Mouse (Mus musculus): ENCODE data around the gene Eif5a.

Eif5a gene

DNA sequence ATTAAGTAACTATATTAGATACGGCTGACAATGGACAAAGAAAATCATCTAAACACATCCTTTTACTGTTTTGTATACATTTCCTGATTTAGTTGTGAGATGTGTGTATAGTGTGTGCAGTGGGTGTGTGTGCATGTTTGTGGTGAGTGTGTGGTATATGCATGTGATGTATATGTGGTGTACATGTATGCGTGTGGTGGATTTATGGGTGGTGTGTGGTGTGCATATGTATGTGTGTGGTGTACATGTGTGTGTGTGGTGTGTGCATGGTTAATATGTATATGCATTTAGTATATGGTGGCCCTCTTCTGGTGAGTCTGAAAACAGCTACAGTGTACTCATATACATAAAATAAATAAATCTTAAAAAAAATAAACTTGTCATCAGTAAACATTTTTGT lies 5.7 kb upstream of the Eif5a start:
- DNase-seq (ENCODE audit: inconsistent age in 2 of 2, low spot score in 1 of 2), result no peak

DNA sequence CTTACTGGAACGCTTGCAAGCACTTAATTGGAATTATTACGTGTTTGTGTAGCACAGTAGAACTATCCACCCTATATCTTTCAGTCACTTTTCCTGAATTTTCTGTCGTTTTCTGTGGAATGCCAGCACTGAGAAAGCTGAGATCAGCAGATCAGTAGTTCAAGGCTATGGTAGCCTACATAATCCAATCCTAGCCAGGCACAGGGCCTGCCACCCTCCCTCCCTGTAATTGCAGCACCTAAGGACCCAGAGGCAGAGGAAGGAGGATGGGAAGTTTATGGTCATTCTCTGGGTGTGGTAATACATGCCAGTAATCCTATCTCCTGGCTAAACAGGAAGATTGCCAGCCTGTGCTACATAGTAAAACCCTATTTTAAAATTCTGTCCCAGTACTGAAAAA lies 1.0 kb upstream of the Eif5a start:
- DNase-seq (ENCODE audit: inconsistent age in 2 of 2, low spot score in 1 of 2), result peak in 1 of 2 experiments; percentile 70

DNA sequence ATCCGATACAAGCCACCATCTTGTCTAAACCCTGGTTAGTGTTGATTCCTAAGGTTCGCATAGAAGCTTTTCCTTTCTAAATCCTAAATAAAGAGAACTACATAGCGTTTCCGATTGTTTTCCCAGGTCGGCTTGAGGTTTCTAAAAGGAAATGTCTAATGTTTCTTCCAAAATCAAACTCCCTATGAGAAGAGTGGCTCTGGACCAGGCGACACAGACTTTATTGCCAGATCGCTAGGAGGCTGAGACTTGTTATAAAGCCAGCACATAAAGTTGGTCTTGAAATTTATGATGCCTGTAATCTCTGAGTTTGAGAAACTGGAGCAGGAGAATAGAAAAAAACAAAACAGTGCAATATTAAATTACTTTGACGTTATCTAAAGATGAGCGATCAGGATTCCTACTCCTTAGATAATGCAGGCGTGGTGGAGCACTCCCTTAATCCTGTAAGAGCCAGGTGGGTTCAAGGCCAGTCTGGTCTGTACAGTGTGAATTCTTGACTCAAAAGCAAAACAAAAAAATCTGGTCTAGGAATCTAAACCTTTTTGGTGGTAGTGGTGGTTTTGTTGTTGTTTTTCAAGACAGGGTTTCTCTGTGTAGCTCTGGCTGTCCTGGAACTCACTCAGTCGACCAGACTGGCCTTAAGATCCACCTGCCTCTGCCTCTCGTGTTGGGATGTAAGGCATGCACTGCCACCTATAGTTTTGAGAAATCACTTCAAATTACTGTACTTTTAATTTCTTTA lies 426 bp upstream of the Eif5a start:
- peak in 1 of 2 experiments; percentile 81 for DNase-seq (ENCODE audit: inconsistent age in 2 of 2, low spot score in 1 of 2)

DNA sequence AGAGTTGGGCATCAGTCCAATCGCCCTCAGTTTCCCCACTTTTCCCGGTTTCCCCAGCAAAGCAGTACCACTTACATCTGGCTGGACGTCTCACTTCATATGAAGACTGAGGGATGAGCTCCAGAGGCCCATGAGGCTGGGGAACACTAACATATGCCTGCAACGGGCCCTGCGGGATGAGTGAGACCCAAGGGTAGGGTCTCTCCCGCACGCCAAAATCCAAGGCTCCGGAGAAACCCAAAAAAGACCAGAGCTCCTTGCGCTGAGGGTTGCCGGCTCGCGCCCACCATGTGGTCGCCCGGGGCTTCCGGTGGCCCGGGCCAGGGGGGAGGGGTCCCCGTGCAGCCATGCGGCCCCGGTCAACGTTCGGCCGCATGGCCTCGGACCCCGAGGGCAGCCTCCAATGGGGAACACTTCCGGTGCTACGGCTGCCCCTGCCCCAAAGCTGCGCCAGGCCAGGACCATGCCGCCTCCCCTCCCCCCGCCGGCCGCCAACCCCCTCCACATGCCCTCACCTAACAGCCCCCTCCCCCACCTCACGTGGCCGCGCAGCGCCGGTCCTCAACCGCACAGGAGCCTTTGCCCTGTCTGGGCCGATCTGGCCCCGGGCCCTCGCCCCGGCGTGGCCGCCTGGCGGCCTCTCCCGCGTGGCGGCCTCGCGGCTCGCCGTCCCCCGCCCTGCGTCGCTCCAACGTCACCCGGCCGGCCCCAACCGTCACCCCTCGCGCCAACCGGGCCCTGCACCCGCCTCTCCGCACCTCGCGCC lies 1.3 kb downstream of the Eif5a start:
- DNase-seq (ENCODE audit: inconsistent age in 2 of 2, low spot score in 1 of 2), result peak in 1 of 2 experiments; percentile 66

DNA sequence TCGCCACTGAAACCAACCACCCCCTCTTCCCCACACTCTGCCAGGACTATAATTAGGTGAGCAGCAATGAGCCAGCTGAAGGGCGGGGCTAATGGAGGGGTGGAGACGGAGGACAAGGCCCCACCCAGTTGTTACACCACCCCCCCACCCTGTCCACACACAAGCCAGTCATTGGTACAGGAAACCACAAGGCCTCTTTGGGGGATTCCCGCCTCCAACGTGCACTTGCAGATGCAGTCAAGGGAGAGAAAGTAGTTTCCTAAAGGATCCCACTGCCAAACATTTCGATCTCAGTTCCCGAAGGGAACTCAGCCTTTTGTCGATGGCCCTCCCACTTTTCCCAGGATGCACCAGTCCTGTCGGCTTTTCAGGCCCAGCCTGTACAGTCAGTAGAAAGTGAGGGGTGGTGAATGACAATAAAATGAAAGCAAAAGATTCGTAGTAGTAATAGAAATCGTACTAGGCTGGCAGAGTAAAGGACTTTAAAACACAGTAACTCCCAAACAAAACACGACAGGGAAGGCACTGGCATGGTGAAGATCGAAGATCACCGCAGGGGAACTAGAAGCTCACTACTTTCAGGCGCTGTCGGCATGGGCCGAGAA lies 2.0 kb downstream of the Eif5a start:
- DNase-seq (ENCODE audit: inconsistent age in 2 of 2, low spot score in 1 of 2), result peak; percentile 86 to 94

DNA sequence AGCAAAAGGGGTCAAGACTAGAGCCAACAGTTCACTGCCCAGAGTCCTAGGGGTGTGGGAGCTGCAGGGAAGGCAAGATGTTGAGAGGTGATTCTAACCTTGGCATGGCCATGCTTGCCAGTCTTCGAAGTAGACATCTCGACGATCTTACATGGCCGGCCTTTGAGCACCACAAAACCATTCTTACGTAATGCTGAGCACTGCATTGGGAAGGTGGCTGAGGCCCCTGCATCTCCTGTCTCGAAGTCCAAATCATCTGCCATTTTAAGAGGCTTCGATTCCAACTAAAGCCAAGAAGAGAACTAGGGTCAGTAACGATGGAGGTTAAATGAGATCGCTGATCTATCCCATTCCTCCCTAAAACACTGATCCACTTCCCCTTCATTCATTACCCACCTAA lies 2.7 kb downstream of the Eif5a start:
- peak in 1 of 2 experiments; percentile 61 for DNase-seq (ENCODE audit: inconsistent age in 2 of 2, low spot score in 1 of 2)

DNA sequence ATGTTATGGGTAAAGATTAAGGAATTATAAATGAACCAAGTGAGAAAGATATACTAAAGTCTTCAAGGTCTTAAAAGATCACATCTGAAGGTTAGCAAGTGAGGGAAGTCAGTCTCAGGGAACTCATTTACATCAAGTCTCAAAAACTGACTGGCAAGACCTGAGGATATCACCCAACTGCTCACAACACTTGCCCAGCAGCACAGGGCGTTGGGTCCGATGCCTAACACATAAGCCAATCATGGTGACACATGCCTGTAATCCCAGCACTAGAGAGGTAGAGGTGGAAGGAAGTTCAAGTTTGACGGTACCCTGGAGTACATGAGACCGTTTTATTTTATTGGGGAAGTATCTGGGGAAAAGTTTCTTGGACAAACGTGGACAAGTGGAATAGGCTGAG lies 3.6 kb downstream of the Eif5a start:
- peak in 1 of 2 experiments; percentile 36 for DNase-seq (ENCODE audit: inconsistent age in 2 of 2, low spot score in 1 of 2)

DNA sequence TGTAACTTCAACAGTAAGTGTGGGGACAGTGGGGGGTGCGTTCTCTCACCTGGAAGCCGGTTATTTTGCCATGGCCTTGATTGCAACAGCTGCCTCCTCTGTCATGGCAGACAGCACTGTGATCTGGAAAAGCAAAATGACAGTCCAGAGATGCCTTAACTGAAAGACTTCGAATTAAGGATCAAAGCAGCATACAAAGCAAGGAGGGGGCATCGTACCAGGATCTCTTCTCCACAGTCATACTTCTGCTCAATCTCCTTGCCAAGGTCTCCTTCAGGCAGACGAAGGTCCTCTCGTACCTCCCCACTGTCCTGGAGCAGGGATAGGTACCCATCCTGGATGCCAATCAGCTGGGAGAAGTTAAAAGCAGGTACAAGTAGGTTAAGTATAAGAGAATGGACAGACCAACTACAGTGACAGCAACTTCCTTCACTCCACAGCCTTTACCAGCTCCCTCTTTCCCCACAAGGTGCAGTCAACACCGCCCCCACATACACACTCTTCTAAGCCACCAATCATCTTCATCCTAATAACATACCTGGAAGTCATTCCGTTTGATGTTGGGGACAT lies 4.3 kb downstream of the Eif5a start:
- DNase-seq (ENCODE audit: inconsistent age in 2 of 2, low spot score in 1 of 2), result peak in 1 of 2 experiments; percentile 32

DNA sequence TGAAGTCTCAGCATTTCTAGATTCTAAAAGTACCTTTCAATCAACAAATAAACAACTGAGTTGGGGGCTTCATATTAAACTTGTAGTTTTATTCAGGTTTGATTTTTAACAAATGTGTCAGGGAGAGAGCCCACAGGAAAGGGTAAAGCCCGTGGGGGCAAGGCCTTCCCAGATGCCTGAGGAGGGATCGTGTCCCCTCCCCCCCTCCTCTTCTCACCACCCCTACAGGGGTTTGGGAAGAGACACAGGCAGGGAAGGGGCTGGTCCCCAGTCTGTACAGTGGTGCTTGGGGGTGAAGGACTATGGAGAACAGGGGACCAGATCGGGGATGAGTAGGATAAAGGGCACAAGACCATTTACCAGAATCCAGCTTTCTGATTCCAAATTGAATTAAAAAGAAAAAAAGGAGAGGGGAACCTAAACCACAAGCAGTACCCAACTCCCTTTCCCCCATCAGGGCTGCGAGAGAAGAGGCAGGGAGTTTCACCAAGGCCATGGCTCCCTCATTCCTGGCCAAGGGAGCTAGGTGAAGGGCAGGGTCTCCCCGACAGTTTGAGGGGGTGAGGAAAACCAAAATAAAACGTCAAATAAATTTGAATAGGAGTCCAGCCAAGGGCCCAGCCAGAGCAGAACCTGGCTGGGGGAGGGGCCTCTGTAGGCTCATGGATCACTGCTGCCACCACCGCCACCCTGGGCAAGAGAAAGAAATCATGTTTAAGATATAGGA lies 4.9 kb downstream of the Eif5a start:
- DNase-seq (ENCODE audit: inconsistent age in 2 of 2, low spot score in 1 of 2), result peak in 1 of 2 experiments; percentile 39

DNA sequence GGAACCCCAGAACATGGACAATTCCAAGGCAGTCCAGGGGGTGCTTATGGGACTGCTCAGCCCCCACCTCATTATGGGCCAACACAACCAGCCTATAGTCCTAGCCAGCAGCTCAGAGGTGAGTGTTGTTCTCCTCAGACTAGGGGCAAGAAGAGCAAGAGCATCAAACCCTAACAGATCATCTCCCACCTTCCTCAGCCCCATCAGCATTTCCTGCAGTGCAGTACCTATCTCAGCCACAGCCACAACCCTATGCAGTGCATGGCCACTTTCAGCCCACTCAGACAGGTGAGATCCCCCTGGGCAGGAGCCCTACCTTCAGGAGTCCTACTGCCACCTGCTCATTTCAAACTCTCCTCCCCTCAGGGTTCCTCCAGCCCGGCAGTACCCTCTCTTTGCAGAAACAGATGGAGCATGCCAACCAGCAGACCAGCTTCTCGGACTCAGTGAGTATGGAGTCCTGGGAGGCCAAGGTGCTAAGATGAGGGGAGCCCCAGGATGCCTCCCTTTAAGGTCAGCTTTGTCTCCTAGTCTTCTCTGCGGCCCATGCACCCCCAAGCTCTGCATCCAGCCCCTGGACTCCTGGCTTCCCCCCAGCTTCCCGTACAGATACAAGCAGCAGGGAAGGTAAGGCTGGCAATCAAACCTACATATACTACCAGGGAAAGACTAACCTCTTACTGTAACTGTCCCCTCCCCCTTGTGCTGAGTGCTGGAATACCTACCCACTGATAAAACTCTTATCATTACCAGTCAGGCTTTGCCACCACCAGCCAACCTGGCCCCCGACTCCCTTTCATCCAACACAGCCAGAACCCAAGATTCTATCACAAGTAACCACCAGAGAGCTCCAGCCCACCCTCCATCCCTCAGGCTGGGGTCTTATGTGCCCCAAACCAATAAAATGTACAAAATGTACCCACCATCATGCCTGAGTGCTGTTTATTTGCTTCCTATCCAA lies 5.8 kb downstream of the Eif5a start:
- peak in 1 of 2 experiments; percentile 45 for DNase-seq (ENCODE audit: inconsistent age in 2 of 2, low spot score in 1 of 2)

DNA sequence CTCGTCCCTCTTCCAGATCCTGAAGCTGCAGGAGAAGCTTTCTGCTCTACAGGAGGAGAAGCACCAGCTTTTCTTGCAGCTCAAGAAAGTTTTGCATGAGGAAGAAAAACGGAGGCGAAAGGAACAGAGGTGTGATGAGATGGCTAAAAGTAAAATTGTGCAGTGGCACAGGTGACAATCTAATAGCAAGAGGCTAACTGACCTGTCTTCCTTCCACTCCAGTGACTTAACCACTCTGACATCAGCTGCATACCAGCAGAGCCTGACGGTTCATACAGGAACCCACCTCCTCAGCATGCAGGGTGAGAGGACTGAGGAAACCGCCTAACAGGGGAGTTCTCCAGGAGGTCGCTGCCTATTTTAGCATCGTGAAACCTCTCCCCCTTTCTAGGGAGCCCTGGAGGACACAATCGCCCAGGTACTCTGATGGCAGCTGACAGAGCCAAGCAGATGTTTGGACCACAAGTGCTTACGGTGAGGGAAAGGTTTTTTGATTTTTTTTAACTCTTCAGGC lies 6.8 kb downstream of the Eif5a start:
- DNase-seq (ENCODE audit: inconsistent age in 2 of 2, low spot score in 1 of 2), result peak in 1 of 2 experiments; percentile 45

DNA sequence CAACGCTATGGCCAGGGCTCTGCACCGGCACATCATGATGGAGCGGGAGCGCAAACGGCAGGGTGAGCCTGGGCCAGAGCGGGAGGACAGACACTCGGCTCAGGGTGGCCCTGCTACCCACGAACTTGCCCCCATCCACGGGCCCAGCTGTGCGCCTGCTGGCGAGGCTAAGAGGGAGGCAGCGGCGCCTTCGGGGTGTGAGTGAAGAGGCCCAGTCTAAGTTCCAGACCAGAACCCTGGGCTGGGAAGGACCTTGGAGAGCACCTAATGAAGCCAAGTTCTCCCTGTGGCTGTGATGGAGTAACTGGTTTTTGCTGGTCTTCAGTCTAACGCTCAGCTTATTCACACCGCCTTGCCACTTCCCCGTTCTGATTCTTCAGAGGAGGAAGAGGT lies 7.4 kb downstream of the Eif5a start:
- DNase-seq (ENCODE audit: inconsistent age in 2 of 2, low spot score in 1 of 2), result no peak

DNA sequence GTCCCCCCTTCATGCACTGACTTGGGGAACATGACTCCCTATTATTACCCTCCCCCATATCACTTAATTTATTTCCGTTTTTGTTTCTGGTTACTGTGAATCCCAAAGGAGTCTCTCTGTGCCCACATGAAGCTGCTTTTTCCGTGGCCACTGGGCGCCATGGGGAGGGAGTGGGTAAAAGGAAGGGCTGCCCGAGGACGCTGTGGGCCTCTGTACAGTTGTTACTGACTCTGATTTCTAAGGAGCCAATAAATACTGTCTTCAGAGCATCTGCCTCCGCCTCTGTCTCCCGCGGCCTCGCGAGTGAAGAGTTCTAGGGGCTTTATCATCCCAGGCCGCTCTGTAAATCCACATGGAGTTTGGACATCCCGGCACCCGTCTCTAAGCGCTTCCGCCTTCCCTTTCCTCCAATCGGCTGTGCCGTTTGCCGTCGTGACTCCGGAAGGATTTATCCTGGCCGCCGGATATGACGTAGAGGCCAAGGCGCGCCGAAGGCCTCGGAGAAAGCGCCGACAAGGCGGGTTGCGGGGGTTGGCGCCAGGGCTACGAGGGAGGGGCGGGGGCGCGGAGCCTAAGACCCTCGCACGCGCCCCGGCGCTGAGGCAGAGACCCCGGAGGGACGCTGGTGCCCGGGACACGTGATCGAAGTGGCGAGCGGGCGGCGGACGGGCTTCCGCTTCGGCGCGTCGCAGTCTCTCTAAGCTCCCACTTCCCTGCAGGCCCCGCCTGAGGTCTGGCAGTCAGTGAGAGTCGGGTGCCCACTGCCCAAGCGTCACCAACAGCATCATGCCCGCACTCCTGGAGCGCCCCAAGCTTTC lies 8.0 kb downstream of the Eif5a start, which contains the start of gene Gps2:
Gene Gps2, plus strand, starts transcription at position 335 of the 818 bp plus-strand sequence.
- DNase-seq (ENCODE audit: inconsistent age in 2 of 2, low spot score in 1 of 2), result peak; percentile 94 to 98

DNA sequence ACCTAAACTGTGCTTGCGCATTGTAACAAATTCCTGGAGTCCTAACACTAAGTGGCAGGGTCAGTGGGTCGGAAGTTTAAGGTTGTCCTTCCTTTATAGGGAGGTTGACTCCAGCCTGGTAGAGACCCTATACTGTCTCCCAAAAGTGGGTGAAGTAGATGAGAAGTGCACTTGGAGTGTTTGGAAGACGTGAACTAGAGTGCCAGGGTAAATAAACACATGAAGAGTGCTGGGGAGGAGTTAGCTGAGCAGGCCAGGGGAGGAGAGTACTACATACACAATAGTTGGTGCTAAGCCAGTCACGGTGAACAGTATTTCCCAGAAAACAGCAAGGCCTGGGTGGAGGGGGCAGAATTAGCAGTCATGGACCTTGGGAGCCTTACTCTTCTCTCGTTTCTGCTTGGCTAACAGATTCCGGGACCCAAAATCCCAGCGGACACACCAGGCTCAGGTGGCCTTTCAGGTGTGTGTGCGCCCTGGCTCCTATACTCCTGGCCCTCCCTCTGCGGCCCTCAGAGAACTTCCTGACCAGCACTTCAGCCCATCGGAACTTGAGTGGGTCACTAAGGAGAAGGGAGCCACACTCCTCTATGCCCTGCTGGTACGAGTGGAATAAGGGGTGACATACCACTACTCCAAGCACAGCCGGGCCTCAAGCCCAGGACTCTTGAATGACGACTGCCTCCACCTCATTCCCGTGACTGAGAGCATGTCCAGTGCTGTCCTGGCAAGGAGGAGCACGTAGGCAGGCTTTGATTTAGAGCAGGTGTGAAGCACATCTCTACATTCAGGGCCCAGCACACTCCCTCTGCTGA lies 8.8 kb downstream of the Eif5a start:
- peak in 1 of 2 experiments; percentile 58 for DNase-seq (ENCODE audit: inconsistent age in 2 of 2, low spot score in 1 of 2)

DNA sequence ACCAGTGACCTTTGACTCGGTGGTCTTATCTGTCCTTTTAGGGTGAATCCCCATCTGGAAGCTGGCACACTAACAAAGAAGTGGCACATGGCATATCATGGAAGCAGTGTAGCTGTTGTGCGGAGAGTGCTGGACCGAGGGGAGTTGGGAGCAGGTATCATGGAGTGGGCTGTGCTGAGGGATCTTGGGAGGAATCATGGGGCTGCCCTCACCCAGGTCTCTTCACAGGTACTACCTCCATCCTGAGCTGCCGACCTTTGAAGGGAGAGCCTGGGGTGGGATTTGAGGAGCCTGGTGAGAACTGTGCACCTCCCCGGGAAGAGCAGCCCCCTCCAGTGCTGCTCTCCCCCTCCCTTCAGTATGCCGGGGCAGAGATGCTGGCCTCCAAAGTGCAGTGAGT lies 10.1 kb downstream of the Eif5a start:
- DNase-seq (ENCODE audit: inconsistent age in 2 of 2, low spot score in 1 of 2), result no peak

DNA sequence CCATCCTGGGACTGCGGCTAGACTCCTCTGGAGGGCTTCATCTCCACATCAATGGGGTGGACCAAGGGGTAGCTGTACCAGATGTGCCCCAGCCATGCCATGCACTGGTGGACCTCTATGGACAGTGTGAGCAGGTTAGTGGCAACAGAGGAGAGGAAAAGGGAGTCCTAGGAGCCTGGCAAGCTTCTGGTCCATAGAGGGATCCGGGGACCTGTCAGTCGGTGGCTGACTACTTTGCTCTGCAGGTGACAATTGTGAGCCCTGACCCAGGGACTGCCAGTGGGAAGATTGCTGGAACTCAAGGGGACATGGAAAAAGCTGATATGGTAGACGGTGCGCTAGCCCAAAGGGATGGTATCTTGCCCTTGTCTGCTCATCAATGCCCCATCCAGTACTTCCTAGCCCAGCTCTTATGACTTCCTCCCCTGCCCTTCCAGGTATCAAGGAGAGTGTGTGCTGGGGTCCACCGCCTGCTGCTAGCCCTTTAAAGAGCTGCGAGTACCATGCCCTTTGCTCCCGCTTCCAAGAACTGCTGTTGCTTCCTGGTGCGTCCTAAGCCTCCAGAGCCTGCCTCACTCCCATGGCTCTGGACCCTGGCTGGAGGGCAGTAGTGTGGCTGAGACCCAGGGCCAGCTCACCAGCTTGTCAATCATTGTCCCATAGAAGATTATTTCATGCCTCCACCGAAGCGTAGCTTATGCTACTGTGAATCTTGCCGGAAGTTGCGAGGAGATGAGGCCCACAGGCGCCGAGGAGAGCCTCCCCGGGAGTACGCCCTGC lies 10.8 kb downstream of the Eif5a start:
- DNase-seq (ENCODE audit: inconsistent age in 2 of 2, low spot score in 1 of 2), result peak in 1 of 2 experiments; percentile 29

DNA sequence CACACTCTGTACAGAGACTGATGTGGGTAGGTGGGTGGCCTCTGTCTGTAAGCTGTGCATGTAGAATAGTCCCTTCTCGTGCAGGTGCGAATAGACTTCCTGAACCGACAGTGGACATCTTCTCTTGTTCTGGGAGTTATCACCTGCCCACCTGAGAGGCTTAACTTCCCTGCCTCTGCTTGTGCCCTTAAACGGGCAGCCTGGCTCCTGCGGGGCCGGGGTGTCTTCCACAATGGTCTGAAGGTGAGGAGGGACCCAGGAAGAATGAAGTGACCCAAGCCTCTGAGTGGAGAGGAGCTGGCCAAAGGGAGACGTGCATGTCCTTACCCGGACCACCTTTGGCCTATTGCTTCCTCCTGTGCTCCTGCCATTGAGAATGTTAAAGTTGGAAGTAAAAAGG lies 11.6 kb downstream of the Eif5a start:
- peak in 1 of 2 experiments; percentile 17 for DNase-seq (ENCODE audit: inconsistent age in 2 of 2, low spot score in 1 of 2)
